Comparison of ENCODE assay signal across 8 mouse cellular contexts in the genomic region with DNA sequence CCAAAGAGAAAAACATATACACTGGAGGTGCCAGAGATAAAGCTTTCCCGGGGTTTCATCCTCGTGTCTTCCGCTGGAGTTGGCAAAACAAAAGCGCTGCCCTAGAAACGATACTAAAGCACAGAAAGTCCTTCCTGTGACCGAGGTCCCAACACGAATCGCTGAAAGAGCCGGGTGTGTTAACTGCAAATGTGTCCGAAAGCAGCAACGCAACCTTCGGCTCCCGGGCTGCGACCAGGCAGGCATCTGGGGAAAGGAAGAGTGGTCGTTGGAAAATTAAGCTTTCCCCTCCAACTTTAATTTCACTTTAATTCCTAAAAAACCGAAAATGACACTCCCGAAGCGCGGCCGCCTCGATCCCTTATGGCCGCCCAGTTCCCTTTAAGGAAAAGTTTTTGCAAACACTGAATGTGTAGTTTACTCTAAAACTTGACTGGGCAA.
DNase-seq lines count a peak whose midpoint lies in the region; ATAC-seq lines count a peak whose summit lies in the region.

No protein-coding gene starts in this region.

- peak overlapping the region; percentile 68; the same call in 1 of the 2 replicates for H3K27ac ChIP-seq in forebrain, embryonic 12.5 days
- peak overlapping the region; percentile 94 for H3K27ac ChIP-seq in intestine, embryonic 15.5 days

- intact Hi-C loops in left cerebral cortex, postnatal 10 days (cut with DNase I): loop anchor here (2.0 to 5.0 kb wide), 3 partner anchors 363 to 1147 kb away; no protein-coding TSS in a partner anchor

- peak overlapping the region; percentile 42 for H3K4me2 ChIP-seq in forebrain, embryonic 12.5 days
- H3K4me2 ChIP-seq in intestine, embryonic 15.5 days (replicated peaks): peak overlapping the region; percentile 57

- 1% methylated on average over 22 of the region's 22 CpGs for WGBS in forebrain, embryonic 12.5 days
- 2% methylated on average over 22 of the region's 22 CpGs for WGBS in intestine, embryonic 15.5 days

- ATAC-seq in forebrain, embryonic 12.5 days (ENCODE audit: low FRiP score): no peak
- ATAC-seq in intestine, embryonic 15.5 days: no peak
- ATAC-seq in erythroid progenitor cell, adult 5-6 weeks (replicated peaks; ENCODE audit: low FRiP score, poor library complexity, severe bottlenecking): no peak

- H3K27me3 ChIP-seq in forebrain, embryonic 12.5 days: peaks cover 48% of the 10 kb centered on the region
- peaks cover 18% of the 10 kb centered on the region for H3K27me3 ChIP-seq in intestine, embryonic 15.5 days (replicated peaks)

- DNase-seq in kidney, adult 18-20 months: peak; percentile 33
- DNase-seq in kidney, adult 11 months: no peak
- DNase-seq in lung, postnatal 10 days: peak; percentile 50
- DNase-seq in left cerebral cortex, adult 8-10 months (ENCODE audit: low spot score in 2 of 2): no peak
- DNase-seq in left cerebral cortex, postnatal 10 days (ENCODE audit: extremely low spot score in 1 of 2, low spot score in 2 of 2): no peak

- peaks cover 45% of the 10 kb centered on the region for H3K4me1 ChIP-seq in forebrain, embryonic 12.5 days
- H3K4me1 ChIP-seq in intestine, embryonic 15.5 days (replicated peaks): peaks cover 23% of the 10 kb centered on the region

- H3K36me3 ChIP-seq in forebrain, embryonic 12.5 days (replicated peaks): no peaks in the 10 kb centered on the region
- H3K36me3 ChIP-seq in intestine, embryonic 15.5 days: no peaks in the 10 kb centered on the region

- peak overlapping the region; percentile 15 for H3K4me3 ChIP-seq in forebrain, embryonic 12.5 days (replicated peaks)
- peak overlapping the region; percentile 25 for H3K4me3 ChIP-seq in intestine, embryonic 15.5 days (replicated peaks)

- H3K9me3 ChIP-seq in forebrain, embryonic 12.5 days: no peaks in the 10 kb centered on the region
- no peaks in the 10 kb centered on the region for H3K9me3 ChIP-seq in intestine, embryonic 15.5 days

- no peak overlapping the region for H3K9ac ChIP-seq in forebrain, embryonic 12.5 days
- H3K9ac ChIP-seq in intestine, embryonic 15.5 days: peak overlapping the region; percentile 31; the same call in 1 of the 2 replicates

Comparison
In these comparisons a context has a peak if more than half of its experiments do, and no peak if none do; other contexts are left out.
1. DNase-seq: peak in kidney, adult 18-20 months (single experiment) and lung, postnatal 10 days (single experiment); none in kidney, adult 11 months (single experiment), left cerebral cortex, adult 8-10 months (0 of 2) and left cerebral cortex, postnatal 10 days (0 of 2).